Mouse (Mus musculus) liver, embryonic 15.5 days (tissue): ENCODE results near the gene Ssr2. TPM values are rescaled to one million over a fixed set of nuclear protein-coding genes. Genes with fewer than 3 reads are reported as not detected.

Source experiments
- ATAC-seq: fragments of 200-750 bp; cut with Nextera tagmentation; 2 replicates; pipeline ENCODE4 v1.8.0; 2017; ENCODE audit warnings: moderate number of reproducible peaks, mild to moderate bottlenecking, moderate library complexity; ENCODE audit not compliant: insufficient read depth
- H3K27ac ChIP-seq: fragments of 300-500 bp; sonication (generic); replicated peaks from 2 replicates; pipeline ENCODE4 v1.5.1; 2015; ENCODE audit warnings: mild to moderate bottlenecking, inconsistent platforms
- H3K27me3 ChIP-seq: fragments of 300-500 bp; sonication (generic); 2 replicates; pipeline ENCODE4 v1.6.1; 2015; ENCODE audit warnings: mild to moderate bottlenecking, inconsistent platforms
- H3K36me3 ChIP-seq: fragments of 300-500 bp; sonication (generic); replicated peaks from 2 replicates; pipeline ENCODE4 v1.6.1; 2015; ENCODE audit warnings: moderate library complexity, mild to moderate bottlenecking, inconsistent platforms
- H3K4me1 ChIP-seq: fragments of 300-500 bp; sonication (generic); replicated peaks from 2 replicates; pipeline ENCODE4 v1.6.1; 2015; ENCODE audit warnings: inconsistent platforms
- H3K4me2 ChIP-seq: fragments of 300-500 bp; sonication (generic); 2 replicates; pipeline ENCODE4 v1.6.1; 2015; ENCODE audit warnings: moderate library complexity, mild to moderate bottlenecking, inconsistent platforms
- H3K4me3 ChIP-seq: fragments of 300-500 bp; sonication (generic); replicated peaks from 2 replicates; pipeline ENCODE4 v1.5.1; 2015; ENCODE audit warnings: mild to moderate bottlenecking, inconsistent platforms
- H3K9ac ChIP-seq: fragments of 300-500 bp; sonication (generic); 2 replicates; pipeline ENCODE4 v1.6.1; 2015; ENCODE audit warnings: moderate library complexity, mild to moderate bottlenecking, inconsistent platforms
- H3K9me3 ChIP-seq: fragments of 300-500 bp; sonication (generic); replicated peaks from 2 replicates; pipeline ENCODE4 v1.6.1; 2016; ENCODE audit warnings: inconsistent platforms
- WGBS: fragments of 180-500 bp; shearing (Covaris S2); methylation state at CpG from one replicate; pipeline ENCODE4 v1.1.7; 2015; ENCODE audit warnings: mixed read lengths; ENCODE audit not compliant: insufficient replicate concordance; 5-methylcytosine and 5-hydroxymethylcytosine counted together
- polyA plus RNA-seq: library from polyadenylated mRNA; unstranded; fragments of >200 nt; fragmentation: Nextera tagmentation; extraction: Ambion mirVana; gene quantifications from 2 replicates; pipeline ENCODE4 v1.2.1, GENCODE M21; 2015

Ssr2 gene
- polyA plus RNA-seq = 190 and 206 TPM in 2 replicates

DNA sequence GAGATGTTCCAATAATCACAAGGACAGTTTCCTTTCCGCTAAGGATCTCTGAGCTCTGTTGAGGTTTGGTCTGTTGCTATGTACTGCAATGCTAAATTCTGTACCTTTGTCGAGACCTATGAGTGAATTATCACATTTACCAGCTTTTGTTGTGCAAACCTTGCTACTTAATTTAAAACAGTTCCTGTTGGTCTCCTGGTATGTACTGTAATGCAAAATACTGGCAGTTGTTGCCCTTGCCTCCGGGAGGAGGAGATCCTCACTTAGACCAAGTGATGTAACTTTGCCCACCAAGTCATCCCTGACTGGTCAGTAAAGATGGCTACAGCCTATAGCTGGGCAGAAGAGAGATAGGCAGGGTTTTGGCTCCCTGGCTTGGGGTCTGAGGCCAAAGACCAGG lies at the start of gene Ssr2:
Gene Ssr2 (plus strand): TSS at position 337 of the 400 bp plus-strand sequence.
- ATAC-seq = no peak
- Histone ChIP-seq H3K4me3 (no peak within 1 kb of the TSS), H3K9ac (no peak within 1 kb of the TSS), H3K9me3 (no peaks in the 10 kb centered on the region), H3K27me3 (no peaks in the 10 kb centered on the region), H3K4me2 (no peak within 1 kb of the TSS), H3K27ac (no peak within 1 kb of the TSS), H3K36me3 (no peaks in the 10 kb centered on the region), H3K4me1 (peaks cover 16% of the 10 kb centered on the region)
- WGBS = 74% methylated on average over 3 of the region's 3 CpGs

DNA sequence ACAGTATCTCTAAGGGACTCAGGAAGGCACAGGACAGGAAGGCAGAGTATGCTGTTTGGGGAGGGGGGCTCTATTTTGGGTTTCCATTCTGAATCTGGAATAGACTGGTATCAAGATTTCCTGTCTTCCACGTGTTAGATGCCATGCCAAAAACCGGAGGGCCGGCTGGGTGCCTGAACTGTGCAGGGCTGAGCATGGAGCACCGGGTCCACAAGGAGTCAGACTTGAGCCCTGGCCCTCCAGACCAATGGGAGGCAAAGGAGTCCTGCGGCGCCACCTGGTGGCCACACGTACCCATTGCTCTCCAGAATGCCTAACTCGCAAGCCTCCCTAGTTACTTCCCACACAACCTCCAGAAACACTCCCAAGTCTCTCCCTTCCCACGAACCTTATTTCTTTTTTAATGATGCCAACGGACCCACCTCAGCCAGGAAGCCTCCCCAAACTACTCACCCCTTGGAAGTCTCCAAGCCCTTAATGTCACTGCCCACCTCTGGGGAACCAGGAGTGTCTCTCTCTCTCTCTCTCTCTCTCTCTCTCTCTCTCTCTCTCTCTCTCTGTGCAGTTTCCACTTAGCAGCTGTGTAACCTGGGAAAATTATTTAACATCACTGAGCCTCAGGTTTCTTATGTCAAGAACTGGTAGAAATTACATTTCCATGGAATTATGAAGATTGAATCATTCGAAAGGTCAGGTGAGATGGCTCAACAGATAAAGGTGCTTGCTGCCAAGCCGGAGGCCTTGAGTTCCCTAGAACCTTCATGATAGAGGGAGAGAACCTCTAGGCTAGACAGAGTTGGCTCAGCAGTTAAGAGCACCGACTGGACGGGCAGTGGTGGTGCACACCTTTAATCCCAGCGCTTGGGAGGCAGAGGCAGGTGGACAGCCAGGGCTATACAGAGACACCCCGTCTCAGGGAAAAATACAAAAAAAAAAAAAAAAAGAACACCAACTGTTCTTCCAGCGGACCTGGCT lies 49.2 kb upstream of the Ssr2 start:
- H3K4me3 ChIP-seq = no peak overlapping the region
- no peak overlapping the region for H3K27ac ChIP-seq
- H3K36me3 ChIP-seq = no peaks in the 10 kb centered on the region
- H3K9ac ChIP-seq = no peak overlapping the region
- H3K4me1 ChIP-seq = peaks cover 39% of the 10 kb centered on the region
- 28% methylated on average over 17 of the region's 17 CpGs for WGBS
- peak; percentile 63 for ATAC-seq
- H3K27me3 ChIP-seq = peaks cover 20% of the 10 kb centered on the region
- H3K9me3 ChIP-seq = no peaks in the 10 kb centered on the region
- H3K4me2 ChIP-seq = no peak overlapping the region

DNA sequence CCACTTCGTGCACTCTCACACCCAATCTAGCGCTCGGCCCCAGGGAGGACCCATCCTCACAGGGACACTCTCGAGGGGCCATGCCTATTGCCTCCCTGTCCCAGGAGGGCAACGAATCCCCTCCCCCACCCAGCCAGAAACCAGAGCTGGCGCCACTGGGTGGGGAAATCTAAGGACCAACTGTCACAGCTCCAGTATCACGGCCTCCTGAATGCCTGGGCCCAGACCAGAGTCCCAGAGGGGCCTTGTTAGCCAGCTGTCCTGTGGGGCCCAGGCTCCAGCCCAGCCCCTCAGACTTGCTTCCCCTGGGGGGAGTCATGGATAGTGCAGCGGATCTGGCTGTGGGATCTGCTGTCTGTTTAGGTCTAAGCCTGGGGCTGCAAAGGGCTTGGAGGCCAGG lies 48.1 kb upstream of the Ssr2 start:
- 35% methylated on average over 8 of the region's 8 CpGs for WGBS
- peaks cover 24% of the 10 kb centered on the region for H3K27me3 ChIP-seq
- no peak overlapping the region for H3K9ac ChIP-seq
- no peaks in the 10 kb centered on the region for H3K36me3 ChIP-seq
- no peak for ATAC-seq
- H3K4me2 ChIP-seq = no peak overlapping the region
- H3K4me3 ChIP-seq = no peak overlapping the region
- H3K9me3 ChIP-seq = no peaks in the 10 kb centered on the region
- H3K4me1 ChIP-seq = peaks cover 44% of the 10 kb centered on the region
- no peak overlapping the region for H3K27ac ChIP-seq

DNA sequence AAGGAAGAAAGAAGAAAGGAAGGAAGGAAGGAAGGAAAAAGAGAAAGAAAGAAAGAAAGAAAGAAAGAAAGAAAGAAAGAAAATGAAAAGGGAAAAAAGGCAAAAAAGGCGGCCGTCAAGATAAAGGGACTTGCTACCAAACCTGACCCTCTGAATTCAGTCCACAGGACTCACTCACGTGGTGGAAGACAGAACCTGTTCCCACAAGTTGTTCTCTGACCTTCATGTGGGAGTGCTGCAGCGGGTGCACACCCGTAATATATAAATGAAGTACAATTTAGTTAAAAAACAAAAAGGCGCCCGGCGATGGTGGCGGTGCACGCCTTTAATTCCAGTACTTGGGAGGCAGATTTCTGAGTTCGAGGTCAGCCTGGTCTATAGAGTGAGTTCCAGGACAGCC lies 47.0 kb upstream of the Ssr2 start:
- Histone ChIP-seq H3K4me2 (no peak overlapping the region), H3K27ac (no peak overlapping the region), H3K9me3 (no peaks in the 10 kb centered on the region), H3K36me3 (no peaks in the 10 kb centered on the region), H3K9ac (no peak overlapping the region), H3K4me1 (peaks cover 55% of the 10 kb centered on the region), H3K4me3 (no peak overlapping the region), H3K27me3 (peaks cover 30% of the 10 kb centered on the region)
- ATAC-seq = no peak
- 79% methylated on average over 11 of the region's 11 CpGs for WGBS

DNA sequence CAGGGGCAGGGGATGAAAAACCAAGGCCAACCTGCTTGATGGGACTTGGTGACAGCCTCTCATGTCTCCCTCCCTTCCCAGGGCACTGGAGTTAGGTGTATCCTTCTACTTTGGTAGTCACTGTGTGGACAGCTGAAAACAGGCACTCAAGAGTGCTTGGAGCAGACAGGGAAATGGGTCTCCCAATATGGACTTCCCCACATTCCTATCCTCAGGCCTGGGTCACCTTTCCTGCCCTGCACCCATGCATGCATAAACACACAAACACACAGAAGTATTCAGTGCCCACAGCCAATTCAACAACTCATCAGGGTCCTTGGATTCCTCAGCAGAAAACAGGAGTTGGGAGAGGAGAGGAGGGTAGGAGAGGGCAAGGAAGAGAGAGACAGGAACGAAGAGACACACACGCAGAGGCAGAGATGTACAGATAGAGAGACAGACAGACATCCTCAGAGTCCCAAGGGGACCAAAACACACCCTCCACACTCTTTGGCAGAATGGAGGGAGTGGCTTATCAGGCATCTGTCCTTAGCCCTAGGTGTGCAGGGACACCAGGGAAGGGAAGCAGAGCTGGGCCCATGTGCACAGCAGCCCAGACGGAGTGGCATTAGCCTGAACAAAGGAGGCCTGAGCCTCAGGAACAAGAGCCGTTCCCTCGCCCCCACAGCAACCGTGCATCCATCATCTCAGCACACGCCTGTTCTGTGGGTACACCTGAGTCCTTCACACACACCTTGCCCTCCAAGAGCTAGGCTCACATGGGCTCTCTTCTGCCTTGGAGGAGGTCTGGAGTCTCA lies 46.3 kb upstream of the Ssr2 start:
- no peak overlapping the region for H3K4me2 ChIP-seq

DNA sequence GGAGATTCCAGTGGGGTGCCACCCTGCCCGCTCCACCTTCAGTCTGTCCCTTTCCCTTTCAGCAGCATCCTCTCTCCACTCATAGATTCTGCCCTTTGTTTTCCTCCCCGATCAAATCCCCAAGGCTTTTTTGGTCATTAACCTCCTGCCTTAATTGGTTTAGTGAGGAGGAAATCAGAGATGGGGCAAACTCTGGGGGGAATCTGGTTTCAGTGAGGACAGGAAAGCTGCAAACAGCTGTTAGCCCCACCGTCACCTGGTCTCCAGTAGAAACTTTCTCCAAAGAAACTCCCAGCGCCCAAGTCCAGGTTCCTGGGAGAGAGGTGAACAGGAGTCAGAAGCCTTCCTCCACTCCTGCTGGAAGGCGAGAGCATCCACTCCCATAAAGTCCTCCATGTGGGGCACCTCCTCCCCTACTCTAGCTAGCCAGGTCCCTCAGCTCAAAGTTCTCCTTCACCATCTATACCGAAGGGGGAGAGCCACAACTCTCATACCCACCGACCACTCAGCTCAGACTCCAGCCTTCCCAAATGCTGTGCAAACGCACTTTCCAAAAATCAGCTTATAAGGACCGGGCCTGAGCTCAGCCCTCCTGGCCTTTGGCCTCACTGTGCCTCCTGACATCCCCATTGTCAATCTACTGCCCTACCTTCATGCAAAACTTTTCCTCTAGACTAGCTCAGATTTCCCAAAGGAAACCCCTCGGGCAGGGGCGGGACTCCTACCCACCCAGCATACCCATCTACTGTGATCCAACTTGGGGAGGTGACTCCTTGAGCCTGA lies 45.4 kb upstream of the Ssr2 start:
- Histone ChIP-seq H3K9ac (no peak overlapping the region), H3K4me3 (no peak overlapping the region), H3K4me1 (peaks cover 63% of the 10 kb centered on the region), H3K4me2 (peak overlapping the region; percentile 99), H3K27me3 (peaks cover 28% of the 10 kb centered on the region), H3K9me3 (no peaks in the 10 kb centered on the region), H3K27ac (no peak overlapping the region), H3K36me3 (no peaks in the 10 kb centered on the region)
- WGBS = 49% methylated on average over 11 of the region's 11 CpGs
- ATAC-seq = no peak

More for the DNA sequence above, 46.3 kb upstream of the Ssr2 start:
- no peak overlapping the region for H3K27ac ChIP-seq
- ATAC-seq = no peak
- peaks cover 61% of the 10 kb centered on the region for H3K4me1 ChIP-seq
- H3K9ac ChIP-seq = no peak overlapping the region
- no peaks in the 10 kb centered on the region for H3K9me3 ChIP-seq
- no peaks in the 10 kb centered on the region for H3K36me3 ChIP-seq
- H3K27me3 ChIP-seq = peaks cover 31% of the 10 kb centered on the region
- WGBS = 58% methylated on average over 7 of the region's 7 CpGs
- no peak overlapping the region for H3K4me3 ChIP-seq

DNA sequence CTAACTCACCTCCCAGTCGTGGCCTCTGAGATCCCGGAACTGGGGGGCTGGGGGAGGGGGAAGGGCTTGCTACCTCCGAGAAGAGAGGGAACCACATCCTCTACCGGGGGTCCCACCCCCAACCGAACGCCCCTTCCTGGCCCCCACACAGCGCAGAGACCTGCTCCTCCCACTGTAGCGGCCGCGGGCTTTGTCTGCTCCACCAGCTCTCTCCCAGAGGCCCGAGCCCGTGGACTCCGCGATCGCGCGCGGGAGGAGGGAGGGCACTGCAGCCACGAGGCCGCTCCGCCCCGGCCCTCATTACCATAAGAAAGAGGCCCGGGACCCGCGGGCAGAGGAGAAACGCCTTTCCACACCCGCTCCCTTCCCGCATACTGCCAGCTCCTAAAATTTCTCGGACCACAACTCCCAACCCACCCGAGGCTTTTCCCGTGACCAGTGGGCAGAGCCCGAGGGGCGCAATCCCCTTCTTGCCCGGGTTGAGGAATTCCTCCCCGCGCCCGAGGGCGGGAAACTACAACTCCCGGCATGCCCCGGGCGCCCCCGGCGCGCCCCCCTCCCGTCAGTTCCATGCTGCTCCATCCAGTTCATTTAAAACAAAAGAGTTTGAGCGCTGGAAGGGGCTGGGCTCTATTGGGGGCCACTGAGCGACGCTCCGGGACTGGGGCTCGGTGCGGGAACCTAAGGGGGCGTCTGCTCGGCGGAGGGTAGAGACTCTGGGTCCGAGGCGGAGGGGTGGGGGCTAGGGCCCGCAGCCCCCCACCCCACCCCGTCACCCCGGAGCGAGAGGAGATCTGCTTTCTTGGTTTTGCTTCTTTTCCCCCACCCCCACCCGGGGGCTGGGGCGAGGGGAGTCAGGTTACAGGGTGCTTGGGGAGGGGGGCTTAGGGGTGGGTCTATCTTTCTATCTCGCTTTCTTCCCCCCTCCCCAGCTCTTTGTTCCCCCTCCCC lies 44.1 kb upstream of the Ssr2 start:
- Histone ChIP-seq H3K27me3 (peaks cover 33% of the 10 kb centered on the region), H3K27ac (peak overlapping the region; percentile 76), H3K4me2 (peak overlapping the region; percentile 99), H3K36me3 (no peaks in the 10 kb centered on the region), H3K9ac (peak overlapping the region; percentile 79), H3K9me3 (no peaks in the 10 kb centered on the region), H3K4me1 (peaks cover 71% of the 10 kb centered on the region), H3K4me3 (peak overlapping the region; percentile 72)
- under 1% methylated on average over 55 of the region's 63 CpGs for WGBS
- peak; percentile 58 for ATAC-seq

DNA sequence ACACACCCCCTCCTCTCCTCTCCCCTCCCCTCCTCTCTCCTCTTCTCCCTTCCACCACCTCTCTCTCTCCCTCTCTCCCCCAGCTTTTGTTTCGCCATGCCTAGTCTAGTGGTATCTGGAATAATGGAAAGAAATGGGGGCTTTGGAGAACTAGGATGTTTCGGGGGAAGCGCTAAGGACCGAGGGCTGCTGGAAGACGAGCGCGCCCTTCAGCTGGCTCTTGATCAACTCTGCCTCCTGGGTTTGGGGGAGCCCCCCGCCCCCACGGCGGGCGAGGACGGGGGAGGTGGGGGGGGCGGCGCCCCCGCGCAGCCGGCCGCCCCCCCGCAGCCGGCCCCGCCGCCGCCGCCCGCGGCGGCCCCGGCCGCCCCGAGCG lies 43.4 kb upstream of the Ssr2 start, which contains the start of gene Mex3a:
Gene Mex3a (plus strand): TSS at position 97 of the 376 bp plus-strand sequence.
- Histone ChIP-seq H3K4me3 (peak within 1 kb of the TSS; percentile 72), H3K4me1 (peaks cover 77% of the 10 kb centered on the region), H3K9ac (peak within 1 kb of the TSS; percentile 79), H3K27ac (peak within 1 kb of the TSS; percentile 76), H3K36me3 (no peaks in the 10 kb centered on the region), H3K4me2 (peak within 1 kb of the TSS; percentile 99), H3K9me3 (no peaks in the 10 kb centered on the region), H3K27me3 (peaks cover 33% of the 10 kb centered on the region)
- no peak for ATAC-seq
- WGBS = 1% methylated on average over 31 of the region's 31 CpGs

DNA sequence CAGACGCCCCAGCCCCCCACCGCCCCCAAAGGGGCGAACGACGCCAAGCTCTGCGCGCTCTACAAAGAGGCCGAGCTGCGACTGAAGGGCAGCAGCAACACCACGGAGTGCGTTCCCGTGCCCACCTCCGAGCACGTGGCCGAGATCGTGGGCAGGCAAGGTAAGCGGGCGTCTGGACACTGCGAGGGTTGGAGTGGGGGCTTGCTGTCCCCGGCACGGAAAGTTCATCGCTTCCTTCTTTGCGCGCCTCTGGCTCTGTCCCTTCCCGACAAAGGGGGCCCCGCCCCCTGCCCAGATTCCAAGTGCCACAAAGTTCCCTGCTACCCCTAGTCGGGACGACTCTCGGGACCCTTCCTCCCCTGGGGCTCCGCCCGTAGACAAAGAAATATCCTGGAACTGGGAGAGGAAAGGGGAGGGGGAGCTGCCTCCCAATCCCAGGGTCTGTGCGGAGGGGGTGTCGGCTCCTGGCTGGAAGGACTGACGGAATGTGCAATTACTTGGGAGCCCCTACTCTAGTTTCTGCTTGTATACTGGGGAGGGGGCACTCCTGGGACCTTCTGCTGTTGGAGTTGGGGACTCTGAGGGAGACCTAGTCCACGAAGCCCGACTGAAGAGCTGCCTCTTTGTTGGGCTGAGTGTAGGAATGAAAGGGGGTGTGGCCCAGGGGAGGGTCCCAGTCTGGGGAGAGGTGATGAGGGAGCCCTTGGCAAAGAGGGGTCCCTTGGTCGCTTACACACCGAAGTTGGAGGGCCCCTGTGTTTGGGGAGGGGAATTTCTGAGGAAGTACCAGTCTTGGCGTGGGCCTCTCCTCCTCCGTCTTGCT lies 42.8 kb upstream of the Ssr2 start:
- H3K27ac ChIP-seq = no peak overlapping the region
- H3K27me3 ChIP-seq = peaks cover 30% of the 10 kb centered on the region
- peak overlapping the region; percentile 72 for H3K4me3 ChIP-seq
- peak overlapping the region; percentile 27; the same call in 1 of the 2 replicates for H3K9ac ChIP-seq
- H3K4me1 ChIP-seq = peaks cover 75% of the 10 kb centered on the region
- 3% methylated on average over 40 of the region's 40 CpGs for WGBS
- no peaks in the 10 kb centered on the region for H3K36me3 ChIP-seq
- H3K4me2 ChIP-seq = peak overlapping the region; percentile 99
- H3K9me3 ChIP-seq = no peaks in the 10 kb centered on the region
- ATAC-seq = no peak
